Mouse (Mus musculus): ENCODE results near the gene Sectm1a. TPM values are rescaled to one million over a fixed set of nuclear protein-coding genes. Genes with fewer than 3 reads are reported as not detected.
"Not testable (repeated sequence)": the region's sequence is repeated elsewhere in the genome, so short reads cannot be mapped to it uniquely, and the experiment has no call there.

The Sectm1a gene
- polyA plus RNA-seq, 1 experiment from 2014 or later, result not detected

GRCm38 (mm10) chr11:121082857-121083500 is 2.0 kb upstream of the Sectm1a start:
- Histone ChIP-seq H3K36me3 (no peaks in the 10 kb centered on the region), H3K4me1 (0 out of 2 replicates have a peak, but pooled peaks cover 9% of the 10 kb centered on the region), H3K27me3 (ENCODE audit: insufficient read depth, poor library complexity, severe bottlenecking) (peaks cover 18% of the 10 kb centered on the region), H3K9me3 (no peaks in the 10 kb centered on the region), H3K27ac (no peak overlapping the region), H3K4me3 (no peak overlapping the region)
- no peak for DNase-seq (ENCODE audit: low spot score)
- whole genome bisulfite sequencing, result 72% methylated on average over 6 of the region's 6 CpGs

GRCm38 (mm10) chr11:121082250-121082649 is 1.2 kb upstream of the Sectm1a start:
- no peak for DNase-seq (ENCODE audit: low spot score)
- Histone ChIP-seq H3K27me3 (ENCODE audit: insufficient read depth, poor library complexity, severe bottlenecking) (peaks cover 18% of the 10 kb centered on the region), H3K4me3 (no peak overlapping the region), H3K27ac (no peak overlapping the region), H3K36me3 (no peaks in the 10 kb centered on the region), H3K4me1 (0 out of 2 replicates have a peak, but pooled peaks cover 9% of the 10 kb centered on the region), H3K9me3 (no peaks in the 10 kb centered on the region)
- 83% methylated on average over 3 of the region's 3 CpGs for WGBS

GRCm38 (mm10) chr11:121080330-121080729 is 690 bp downstream of the Sectm1a start:
- H3K27me3 ChIP-seq (ENCODE audit: insufficient read depth, poor library complexity, severe bottlenecking), result peaks cover 18% of the 10 kb centered on the region
- DNase-seq (ENCODE audit: low spot score), result no peak
- no peak overlapping the region for H3K4me3 ChIP-seq
- no peaks in the 10 kb centered on the region for H3K9me3 ChIP-seq
- 89% methylated on average over 8 of the region's 8 CpGs for WGBS
- 0 out of 2 replicates have a peak, but pooled peaks cover 2% of the 10 kb centered on the region for H3K4me1 ChIP-seq
- no peak overlapping the region for H3K27ac ChIP-seq
- H3K36me3 ChIP-seq, result no peaks in the 10 kb centered on the region

- Histone ChIP-seq H3K4me3 (no peak overlapping the region), H3K27me3 (ENCODE audit: insufficient read depth, poor library complexity, severe bottlenecking) (peaks cover 8% of the 10 kb centered on the region; the same call in 1 of the 2 replicates), H3K4me1 (no peaks in the 10 kb centered on the region), H3K9me3 (no peaks in the 10 kb centered on the region), H3K27ac (no peak overlapping the region), H3K36me3 (no peaks in the 10 kb centered on the region)
- DNase-seq (ENCODE audit: low spot score), result no peak
- 75% methylated on average over 5 of the region's 5 CpGs for WGBS
These were observed 5.4 kb downstream of the Sectm1a start for GRCm38 (mm10) chr11:121075655-121076054.

- WGBS, result 89% methylated on average over 12 of the region's 16 CpGs
- H3K27ac ChIP-seq; DNase-seq (ENCODE audit: low spot score): not testable (repeated sequence)
These were observed 11.4 kb downstream of the Sectm1a start for GRCm38 (mm10) chr11:121069662-121070061.

GRCm38 (mm10) chr11:121067895-121068294 is 13.1 kb downstream of the Sectm1a start:
- DNase-seq (ENCODE audit: low spot score), result no peak
- Histone ChIP-seq H3K27me3 (ENCODE audit: insufficient read depth, poor library complexity, severe bottlenecking) (peaks cover 10% of the 10 kb centered on the region; the same call in 1 of the 2 replicates), H3K9me3 (no peaks in the 10 kb centered on the region), H3K36me3 (no peaks in the 10 kb centered on the region), H3K4me1 (no peaks in the 10 kb centered on the region), H3K4me3 (no peak overlapping the region), H3K27ac (no peak overlapping the region)
- 94% methylated on average over 2 of the region's 2 CpGs for WGBS

More at GRCm38 (mm10) chr11:121069662-121070061, 11.4 kb downstream of the Sectm1a start:
- not testable (repeated sequence) for H3K9me3 ChIP-seq; H3K36me3 ChIP-seq; H3K27me3 ChIP-seq (ENCODE audit: insufficient read depth, poor library complexity, severe bottlenecking); H3K4me3 ChIP-seq; H3K4me1 ChIP-seq

- WGBS, result 83% methylated on average over 3 of the region's 3 CpGs
- Histone ChIP-seq H3K36me3 (no peaks in the 10 kb centered on the region), H3K27me3 (ENCODE audit: insufficient read depth, poor library complexity, severe bottlenecking) (peaks cover 16% of the 10 kb centered on the region; the same call in 1 of the 2 replicates), H3K27ac (no peak overlapping the region), H3K4me3 (no peak overlapping the region), H3K4me1 (no peaks in the 10 kb centered on the region), H3K9me3 (no peaks in the 10 kb centered on the region)
- no peak for DNase-seq (ENCODE audit: low spot score)
These were observed 16.8 kb downstream of the Sectm1a start for GRCm38 (mm10) chr11:121064197-121064596.

GRCm38 (mm10) chr11:121063379-121063778 is 17.6 kb downstream of the Sectm1a start, which contains the start of gene Sectm1b:
TSS of gene Sectm1b (minus strand) at chr11:121063569.
- no peak for DNase-seq (ENCODE audit: low spot score)
- Histone ChIP-seq H3K27me3 (ENCODE audit: insufficient read depth, poor library complexity, severe bottlenecking) (peaks cover 16% of the 10 kb centered on the region; the same call in 1 of the 2 replicates), H3K4me1 (no peaks in the 10 kb centered on the region), H3K9me3 (no peaks in the 10 kb centered on the region), H3K4me3 (no peak within 1 kb of the TSS), H3K36me3 (no peaks in the 10 kb centered on the region), H3K27ac (no peak within 1 kb of the TSS)
- 79% methylated on average over 5 of the region's 5 CpGs for WGBS

- Histone ChIP-seq H3K36me3 (no peaks in the 10 kb centered on the region), H3K27me3 (ENCODE audit: insufficient read depth, poor library complexity, severe bottlenecking) (peaks cover 15% of the 10 kb centered on the region; the same call in 1 of the 2 replicates), H3K27ac (no peak overlapping the region), H3K4me1 (peaks cover 3% of the 10 kb centered on the region; the same call in 1 of the 2 replicates), H3K4me3 (no peak overlapping the region), H3K9me3 (no peaks in the 10 kb centered on the region)
- WGBS, result 78% methylated on average over 8 of the region's 8 CpGs
- DNase-seq (ENCODE audit: low spot score), result no peak
These were observed 19.4 kb downstream of the Sectm1a start for GRCm38 (mm10) chr11:121061615-121062014.

GRCm38 (mm10) chr11:121060401-121061067 is 20.5 kb downstream of the Sectm1a start:
- not testable (repeated sequence) for H3K9me3 ChIP-seq; H3K36me3 ChIP-seq; DNase-seq (ENCODE audit: low spot score); H3K4me1 ChIP-seq; H3K27ac ChIP-seq; H3K4me3 ChIP-seq
- 86% methylated on average over 6 of the region's 6 CpGs for WGBS
- H3K27me3 ChIP-seq (ENCODE audit: insufficient read depth, poor library complexity, severe bottlenecking), result peaks cover 12% of the 10 kb centered on the region; the same call in 1 of the 2 replicates

- no peaks in the 10 kb centered on the region for H3K36me3 ChIP-seq
- H3K4me1 ChIP-seq, result peaks cover 8% of the 10 kb centered on the region
- H3K27ac ChIP-seq, result no peak overlapping the region
- peaks cover 22% of the 10 kb centered on the region for H3K27me3 ChIP-seq (ENCODE audit: insufficient read depth, poor library complexity, severe bottlenecking)
- H3K9me3 ChIP-seq, result no peaks in the 10 kb centered on the region
- no peak for DNase-seq (ENCODE audit: low spot score)
- no peak overlapping the region for H3K4me3 ChIP-seq
- WGBS, result 85% methylated on average over 4 of the region's 4 CpGs
These were observed 21.5 kb downstream of the Sectm1a start for GRCm38 (mm10) chr11:121059471-121059870.

- no peak for DNase-seq (ENCODE audit: low spot score)
- WGBS, result 86% methylated on average over 4 of the region's 4 CpGs
- no peaks in the 10 kb centered on the region for H3K9me3 ChIP-seq
- H3K36me3 ChIP-seq, result no peaks in the 10 kb centered on the region
- H3K4me1 ChIP-seq, result peaks cover 8% of the 10 kb centered on the region
- no peak overlapping the region for H3K4me3 ChIP-seq
- no peak overlapping the region for H3K27ac ChIP-seq
- peaks cover 27% of the 10 kb centered on the region for H3K27me3 ChIP-seq (ENCODE audit: insufficient read depth, poor library complexity, severe bottlenecking)
These were observed 22.1 kb downstream of the Sectm1a start for GRCm38 (mm10) chr11:121058956-121059355.

- peaks cover 8% of the 10 kb centered on the region for H3K4me1 ChIP-seq
- peaks cover 25% of the 10 kb centered on the region for H3K27me3 ChIP-seq (ENCODE audit: insufficient read depth, poor library complexity, severe bottlenecking)
- DNase-seq (ENCODE audit: low spot score), result no peak
- no peaks in the 10 kb centered on the region for H3K36me3 ChIP-seq
- H3K27ac ChIP-seq, result no peak overlapping the region
- WGBS, result 78% methylated on average over 5 of the region's 5 CpGs
- H3K9me3 ChIP-seq, result no peaks in the 10 kb centered on the region
- no peak overlapping the region for H3K4me3 ChIP-seq
These were observed 22.9 kb downstream of the Sectm1a start for GRCm38 (mm10) chr11:121058122-121058521.

Measured in heart, embryonic 10.5 days (tissue).